Mouse (Mus musculus) liver, postnatal 0 days (tissue): ENCODE data around the gene Ifnz.
"Not testable (repeated sequence)": the region's sequence is repeated elsewhere in the genome, so short reads cannot be mapped to it uniquely, and the experiment has no call there.

Experiments
- CTCF ChIP-seq: sonication (generic); IDR thresholded peaks from 2 replicates; pipeline ENCODE4 v1.5.1; 2016; ENCODE audit warnings: antibody characterized with exemption, low read depth
- EP300 ChIP-seq: IDR thresholded peaks from 2 replicates; pipeline ENCODE4 v1.6.1; 2016; ENCODE audit warnings: antibody characterized with exemption, low read depth, mild to moderate bottlenecking

DNA sequence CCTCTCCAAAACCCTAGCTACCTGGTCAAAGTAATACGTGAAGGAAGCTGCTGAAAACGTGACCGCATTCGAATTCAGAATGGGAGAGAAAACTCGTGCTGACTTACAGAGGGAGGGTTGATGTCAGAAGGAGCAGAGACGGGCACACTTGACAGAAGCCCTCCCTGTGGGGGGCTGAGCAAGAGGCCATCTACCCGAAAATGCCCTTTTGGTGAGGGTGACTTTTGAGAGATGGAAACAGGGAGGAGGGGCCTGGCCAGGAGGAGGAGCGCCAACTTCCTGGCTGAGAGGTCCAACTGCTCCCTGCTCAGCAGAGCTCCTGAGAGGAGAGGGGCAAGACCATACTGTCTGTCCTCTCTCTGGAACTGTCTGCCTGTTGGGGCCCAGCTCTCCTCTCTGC, 23.3 kb downstream of the Ifnz start, which contains the start of gene Gm13288:
- TF ChIP-seq CTCF, EP300: not testable (repeated sequence)
